Mouse (Mus musculus) kidney, adult 8-10 months (tissue): ENCODE measurements around the gene Klhdc8b.

Experiments used
- DNase-seq, 2 experiments: peaks; one replicate each; pipeline ENCODE4 v3.0.0; 2022

Klhdc8b gene

GRCm38 (mm10) chr9:108480813-108481519 is 19.6 kb upstream of the Klhdc8b start:
- DNase-seq = no peak

- DNase-seq = peak; percentile 19 to 69
These were observed 18.5 kb upstream of the Klhdc8b start, which contains the start of gene Lamb2 for GRCm38 (mm10) chr9:108479721-108480351. Gene Lamb2 (plus strand): TSS chr9:108479736.

DNA sequence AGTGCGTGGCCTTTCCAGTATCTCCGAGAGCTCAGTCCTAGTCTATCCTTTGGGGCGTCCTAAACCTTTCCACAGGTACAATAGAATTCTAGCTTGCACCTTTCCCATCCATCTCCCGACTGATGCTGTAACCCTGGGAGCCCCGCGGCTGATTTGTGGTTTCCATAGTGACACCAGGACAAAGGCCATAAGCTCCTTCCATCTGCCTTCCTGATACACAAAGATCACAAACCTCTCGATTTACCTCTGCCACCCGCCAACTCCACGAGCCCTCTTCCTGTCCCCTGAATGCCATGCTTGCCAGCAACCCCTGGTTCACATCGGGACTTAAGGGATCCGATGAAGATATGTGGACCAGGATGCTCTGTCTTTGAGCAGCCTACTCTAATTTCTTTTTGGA is 17.9 kb upstream of the Klhdc8b start:
- DNase-seq = peak in 1 of 2 experiments; percentile 22

DNA sequence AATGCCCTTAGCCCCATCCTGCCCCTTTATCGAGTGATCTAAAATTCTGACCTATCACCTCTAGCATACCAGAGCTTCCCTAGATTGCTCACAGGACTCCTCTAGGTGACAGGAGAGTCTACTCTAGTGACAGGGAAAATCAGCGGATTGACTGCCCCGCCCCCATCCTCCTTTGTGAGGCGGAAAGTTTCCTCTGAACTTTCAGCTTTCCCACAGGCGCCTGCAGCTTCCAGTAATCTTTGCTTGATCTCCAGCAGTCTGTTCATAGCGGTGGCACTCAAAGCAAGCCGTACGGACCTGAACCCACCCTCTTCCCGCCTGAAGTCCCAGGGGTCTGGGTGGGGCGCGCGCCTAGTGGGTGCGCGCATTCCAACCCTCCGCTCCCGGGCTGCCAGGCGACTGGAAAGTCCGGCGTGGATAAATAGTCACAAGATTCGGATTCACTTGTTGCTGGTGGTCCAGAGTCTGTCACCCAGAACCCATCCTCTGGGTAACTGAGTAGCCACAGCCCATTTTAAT is 17.3 kb upstream of the Klhdc8b start:
- peak; percentile 76 to 79 for DNase-seq

DNA sequence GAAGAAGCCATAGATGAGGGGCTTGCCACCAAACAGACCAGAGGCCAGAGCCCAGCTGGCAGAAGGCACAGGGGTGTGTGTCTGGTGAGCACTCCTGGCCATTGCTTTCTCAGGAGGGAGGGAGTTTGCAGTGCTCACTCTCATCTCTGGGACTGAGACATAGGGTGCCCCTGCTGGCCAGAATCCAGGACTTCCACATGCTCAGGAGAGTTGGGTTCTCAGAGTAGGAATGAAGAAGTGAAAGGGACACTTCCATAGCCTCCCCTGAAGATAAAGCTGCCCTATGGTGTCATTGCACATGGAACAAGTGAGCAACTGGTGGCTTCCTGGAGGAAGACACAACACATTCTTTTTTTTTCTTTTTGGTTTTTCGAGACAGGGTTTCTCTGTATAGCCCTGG is 13.1 kb upstream of the Klhdc8b start:
- DNase-seq = no peak

GRCm38 (mm10) chr9:108469845-108470244 is 8.5 kb upstream of the Klhdc8b start:
- DNase-seq = no peak

- DNase-seq = no peak
These were observed 8.0 kb upstream of the Klhdc8b start for GRCm38 (mm10) chr9:108469430-108469829.

GRCm38 (mm10) chr9:108466219-108466618 is 4.8 kb upstream of the Klhdc8b start:
- DNase-seq = no peak

DNA sequence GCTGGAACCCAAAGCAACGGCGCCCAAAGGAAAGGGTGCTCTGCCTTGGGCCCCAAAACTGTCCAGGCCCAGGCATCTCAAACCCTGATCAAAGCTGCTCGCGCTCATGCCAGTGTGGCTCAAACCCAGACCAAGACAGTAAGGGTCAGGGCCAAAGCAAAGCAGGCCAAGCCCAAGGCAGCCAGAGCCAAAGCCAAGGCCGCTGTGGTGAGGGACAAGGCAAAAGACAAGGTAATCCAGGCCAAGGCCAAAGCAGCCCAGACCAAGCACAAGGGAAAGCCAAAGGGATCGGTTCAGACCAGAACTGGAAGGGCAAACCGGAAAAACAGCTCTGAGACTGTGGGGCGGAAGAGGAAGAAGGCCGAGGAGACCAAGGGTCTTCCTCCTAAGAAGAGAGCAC is 2.3 kb upstream of the Klhdc8b start:
- DNase-seq = no peak

- no peak for DNase-seq
These were observed 811 bp upstream of the Klhdc8b start for GRCm38 (mm10) chr9:108462192-108462591.

GRCm38 (mm10) chr9:108461675-108462074 is 294 bp upstream of the Klhdc8b start:
- DNase-seq = no peak

- DNase-seq = peak; percentile 83 to 86
These were observed 832 bp downstream of the Klhdc8b start, which contains the start of gene Ccdc71 for GRCm38 (mm10) chr9:108460319-108461178. Gene Ccdc71 (plus strand): TSS chr9:108460527.

DNA sequence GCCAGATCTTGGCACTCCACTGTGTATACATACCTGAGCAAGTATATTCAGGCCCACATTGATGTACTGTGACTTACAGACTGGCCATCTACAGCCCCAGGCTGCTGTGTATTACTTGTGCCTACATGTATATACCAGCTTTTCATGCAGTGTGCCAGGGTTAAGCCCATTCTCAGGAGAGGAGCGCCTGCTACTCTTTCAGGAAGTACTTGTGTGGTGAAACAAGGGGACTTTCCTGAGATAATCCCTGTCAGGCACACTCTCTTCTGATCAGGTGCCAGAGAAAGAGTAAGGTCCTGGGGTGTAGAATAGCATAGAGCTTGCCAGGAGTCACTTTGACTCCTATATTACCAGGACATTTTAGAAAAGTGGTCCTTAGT is 1.5 kb downstream of the Klhdc8b start:
- DNase-seq = no peak

- DNase-seq = no peak
These were observed 4.4 kb downstream of the Klhdc8b start for GRCm38 (mm10) chr9:108456953-108457352.

DNA sequence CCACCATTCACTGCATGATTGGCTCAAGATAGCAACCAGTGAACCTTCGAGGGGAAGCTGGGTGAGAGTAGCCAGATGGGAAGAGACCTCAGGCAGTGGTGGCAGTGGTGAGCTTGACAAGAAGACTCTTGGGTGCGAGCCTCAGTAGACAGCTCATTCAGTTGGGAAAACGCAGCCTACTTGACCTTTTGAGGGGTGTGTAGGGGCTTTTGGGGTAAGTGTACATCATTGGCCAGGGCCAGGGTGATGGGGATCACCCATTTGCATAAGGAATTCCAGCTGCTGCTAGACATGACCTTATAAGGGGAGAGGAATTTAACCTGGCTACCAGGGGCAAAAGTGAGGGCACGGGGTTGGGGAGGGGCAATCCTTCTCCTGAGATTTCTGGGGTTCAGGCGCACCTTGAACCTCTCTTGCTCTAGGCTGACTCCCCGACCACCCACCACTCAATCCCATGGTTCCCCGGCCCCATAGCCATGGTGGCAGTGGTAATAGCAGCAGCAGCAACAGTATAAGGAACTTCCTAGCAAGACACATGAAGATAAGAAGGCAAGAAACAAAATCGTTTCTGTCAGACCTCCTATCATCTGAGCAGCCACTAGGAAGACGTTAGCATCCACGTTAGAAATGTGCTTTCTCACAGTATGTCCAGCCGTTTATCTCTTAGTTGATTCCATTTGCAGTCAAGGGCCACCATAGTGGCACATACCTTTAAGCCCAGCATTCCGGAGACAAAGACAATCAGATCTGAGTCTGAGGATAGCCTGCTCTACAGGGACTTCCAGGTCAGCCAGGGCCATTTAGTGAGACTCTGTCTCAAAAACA is 5.4 kb downstream of the Klhdc8b start:
- DNase-seq = no peak

- no peak for DNase-seq
These were observed 7.0 kb downstream of the Klhdc8b start for GRCm38 (mm10) chr9:108454429-108454828.

- no peak for DNase-seq
These were observed 7.9 kb downstream of the Klhdc8b start for GRCm38 (mm10) chr9:108453458-108453857.

- DNase-seq = no peak
These were observed 8.5 kb downstream of the Klhdc8b start for GRCm38 (mm10) chr9:108452911-108453310.

DNA sequence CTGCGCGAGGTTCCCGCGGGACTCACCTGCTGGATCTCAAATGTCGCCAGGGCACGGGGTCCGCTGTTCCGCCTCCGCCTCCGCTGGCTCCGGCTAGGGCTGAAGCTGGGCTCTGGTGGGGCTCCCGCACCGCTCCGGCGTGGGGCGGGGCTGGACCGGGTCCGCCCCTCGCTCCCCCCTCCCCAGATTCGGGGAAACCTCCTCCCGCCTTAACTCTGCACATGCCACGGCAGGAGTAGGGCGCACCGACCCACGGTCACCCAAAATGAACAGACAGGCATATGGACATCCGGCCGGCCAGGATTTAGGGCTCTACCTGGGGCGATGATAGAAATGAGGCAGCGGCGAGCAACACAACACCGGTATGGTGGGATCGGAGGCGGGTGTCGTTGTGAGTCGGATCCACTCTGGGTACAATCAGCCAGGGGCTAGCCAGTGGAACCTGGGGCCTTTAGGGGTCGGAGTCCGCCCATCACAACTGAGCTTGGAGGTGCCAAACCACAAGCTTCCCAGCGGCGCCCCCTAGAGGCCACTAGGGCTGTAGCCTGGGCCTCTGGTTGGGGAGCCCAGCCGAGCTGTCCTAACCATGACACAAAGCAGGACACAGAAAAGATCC is 9.0 kb downstream of the Klhdc8b start:
- peak; percentile 72 to 83 for DNase-seq

- no peak for DNase-seq
These were observed 9.7 kb downstream of the Klhdc8b start for GRCm38 (mm10) chr9:108451519-108452160.

DNA sequence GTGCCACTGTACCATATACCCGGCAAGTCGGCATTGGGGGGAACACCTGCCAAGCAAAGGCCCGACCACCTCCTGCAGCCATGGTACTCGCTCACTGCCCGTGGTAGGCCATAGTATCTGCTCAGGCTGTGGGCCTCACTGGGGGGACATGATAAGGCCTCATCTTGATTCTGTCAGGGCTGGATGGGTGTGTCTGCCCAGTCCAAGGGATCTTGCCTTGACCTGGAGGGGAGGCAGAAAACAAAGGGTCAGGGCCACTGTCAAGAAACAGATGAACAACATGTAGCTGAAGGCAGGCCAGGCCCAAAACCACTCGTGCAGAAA is 10.2 kb downstream of the Klhdc8b start:
- no peak for DNase-seq
